Mouse (Mus musculus): ENCODE data around the gene Cyp2g1.
"Not testable (repeated sequence)": the region's sequence is repeated elsewhere in the genome, so short reads cannot be mapped to it uniquely, and the experiment has no call there.

The Cyp2g1 gene

GRCm38 (mm10) chr7:26808592-26808991, at the start of gene Cyp2g1:
TSS of gene Cyp2g1 (plus strand) at chr7:26808892.
- DNase-seq (ENCODE audit: low read depth, low spot score) = no peak

GRCm38 (mm10) chr7:26767084-26767483, 41.6 kb upstream of the Cyp2g1 start:
- no peak for DNase-seq (ENCODE audit: low read depth, low spot score)

GRCm38 (mm10) chr7:26769881-26770470, 38.7 kb upstream of the Cyp2g1 start:
- DNase-seq (ENCODE audit: low read depth, low spot score) = no peak

- no peak for DNase-seq (ENCODE audit: low read depth, low spot score)
These were observed 35.7 kb upstream of the Cyp2g1 start for GRCm38 (mm10) chr7:26772866-26773586.

GRCm38 (mm10) chr7:26775866-26776265, 32.8 kb upstream of the Cyp2g1 start:
- peak; percentile 27 for DNase-seq (ENCODE audit: low read depth, low spot score)

- no peak for DNase-seq (ENCODE audit: low read depth, low spot score)
These were observed 30.9 kb upstream of the Cyp2g1 start for GRCm38 (mm10) chr7:26777806-26778205.

GRCm38 (mm10) chr7:26778474-26778873, 30.2 kb upstream of the Cyp2g1 start:
- peak; percentile 69 for DNase-seq (ENCODE audit: low read depth, low spot score)

- DNase-seq (ENCODE audit: low read depth, low spot score) = no peak
These were observed 28.8 kb upstream of the Cyp2g1 start for GRCm38 (mm10) chr7:26779799-26780416.

DNA sequence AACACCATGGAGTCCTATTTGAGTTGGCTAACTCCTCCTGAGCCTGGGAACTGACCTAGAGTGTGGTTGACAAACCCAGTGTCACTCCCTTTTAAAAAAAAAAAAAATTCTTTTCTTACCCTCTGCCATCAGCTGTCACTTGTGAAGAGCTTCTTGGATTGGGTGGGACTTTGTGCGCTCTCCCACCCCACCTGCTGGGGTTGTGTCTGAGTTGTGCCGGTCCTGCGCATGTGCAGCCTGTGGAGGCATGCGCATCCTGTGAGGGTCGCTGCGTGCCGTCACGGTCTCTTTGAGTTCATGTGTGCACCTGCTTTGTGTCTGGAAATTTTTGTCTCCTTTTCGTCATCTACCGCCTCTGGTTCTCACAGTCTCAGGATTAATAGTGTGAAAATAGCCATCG, 28.2 kb upstream of the Cyp2g1 start:
- DNase-seq (ENCODE audit: low read depth, low spot score) = peak; percentile 66

DNA sequence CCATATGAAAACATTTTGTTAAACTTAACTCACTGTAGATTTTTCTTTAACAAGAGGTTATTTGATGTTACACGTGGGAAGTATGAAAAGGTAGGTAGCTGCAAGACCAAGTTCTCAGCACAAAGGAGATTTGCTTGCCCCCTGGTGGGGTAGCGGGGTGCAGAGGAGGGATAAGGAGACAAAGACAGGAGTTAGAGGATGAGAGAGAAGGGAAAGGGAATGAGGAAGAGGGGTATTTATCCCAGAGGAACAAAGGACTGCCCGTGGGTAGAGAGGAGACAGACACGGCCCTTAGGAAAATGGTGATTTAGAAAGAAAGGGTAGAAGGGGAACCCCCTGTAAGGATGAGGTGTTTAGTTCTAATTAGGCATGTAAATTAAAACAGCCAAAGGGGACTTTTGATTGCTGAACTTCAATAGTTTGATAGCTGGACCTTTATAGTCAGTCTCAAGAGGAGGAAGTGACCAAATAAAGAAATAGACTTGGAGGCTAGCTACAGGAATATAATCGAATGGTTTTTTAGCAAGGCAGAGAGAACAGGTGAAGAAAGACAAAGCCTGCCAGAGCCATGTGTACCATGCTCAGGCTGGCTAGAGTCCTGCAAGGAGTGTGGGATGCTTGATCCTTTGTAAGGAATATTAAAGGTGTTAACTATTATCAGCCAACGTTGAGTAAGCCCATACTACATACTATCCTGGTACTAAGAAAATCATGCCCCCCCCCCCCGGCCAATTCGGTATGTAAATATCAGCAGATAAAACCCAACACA, 27.5 kb upstream of the Cyp2g1 start:
- no peak for DNase-seq (ENCODE audit: low read depth, low spot score)

DNA sequence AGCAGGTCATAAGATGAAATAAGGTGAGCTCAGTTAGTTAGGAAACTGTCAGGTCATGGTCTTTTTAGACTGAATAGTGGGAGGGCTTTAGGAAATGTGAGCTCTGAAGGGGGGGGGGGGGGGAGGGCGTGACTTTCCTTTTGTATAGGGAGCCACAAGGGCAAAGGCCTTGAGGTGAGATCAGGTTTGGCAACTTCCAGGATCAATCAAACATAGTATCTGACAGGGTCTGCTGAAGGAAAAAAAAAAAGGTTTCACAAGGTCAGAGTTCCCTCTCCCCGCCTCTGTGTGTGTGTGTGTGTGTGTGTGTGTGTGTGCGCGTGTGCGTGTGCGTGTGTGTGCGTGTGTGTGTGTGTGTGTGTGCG, 26.9 kb upstream of the Cyp2g1 start:
- DNase-seq (ENCODE audit: low read depth, low spot score) = no peak

DNA sequence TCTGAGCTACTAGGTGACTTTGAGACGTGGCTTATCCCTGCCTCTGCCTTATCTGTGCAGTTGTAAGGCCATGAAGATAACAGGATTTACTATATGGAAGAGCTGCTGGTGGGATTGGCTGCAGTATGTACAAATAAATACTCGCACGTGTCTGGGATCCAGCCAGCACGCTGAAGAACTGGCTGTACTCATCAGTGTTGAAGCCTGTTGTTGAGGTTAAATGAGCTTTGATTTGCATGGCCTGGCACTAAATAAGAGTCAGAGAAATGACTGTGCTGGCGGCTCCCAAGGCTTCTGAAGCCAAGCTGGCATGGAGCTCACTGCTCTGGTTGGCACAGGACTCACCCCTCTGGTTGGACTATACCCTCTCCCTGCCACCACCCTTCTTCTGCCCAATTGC, 25.5 kb upstream of the Cyp2g1 start:
- DNase-seq (ENCODE audit: low read depth, low spot score) = no peak

GRCm38 (mm10) chr7:26786013-26786412, 22.7 kb upstream of the Cyp2g1 start:
- DNase-seq (ENCODE audit: low read depth, low spot score) = not testable (repeated sequence)

GRCm38 (mm10) chr7:26789984-26790383, 18.7 kb upstream of the Cyp2g1 start:
- no peak for DNase-seq (ENCODE audit: low read depth, low spot score)

GRCm38 (mm10) chr7:26800104-26800503, 8.6 kb upstream of the Cyp2g1 start:
- no peak for DNase-seq (ENCODE audit: low read depth, low spot score)

- no peak for DNase-seq (ENCODE audit: low read depth, low spot score)
These were observed 7.7 kb upstream of the Cyp2g1 start for GRCm38 (mm10) chr7:26800996-26801395.

- not testable (repeated sequence) for DNase-seq (ENCODE audit: low read depth, low spot score)
These were observed 23.0 kb downstream of the Cyp2g1 start for GRCm38 (mm10) chr7:26831556-26832292.

GRCm38 (mm10) chr7:26832668-26833067, 24.0 kb downstream of the Cyp2g1 start:
- not testable (repeated sequence) for DNase-seq (ENCODE audit: low read depth, low spot score)

DNA sequence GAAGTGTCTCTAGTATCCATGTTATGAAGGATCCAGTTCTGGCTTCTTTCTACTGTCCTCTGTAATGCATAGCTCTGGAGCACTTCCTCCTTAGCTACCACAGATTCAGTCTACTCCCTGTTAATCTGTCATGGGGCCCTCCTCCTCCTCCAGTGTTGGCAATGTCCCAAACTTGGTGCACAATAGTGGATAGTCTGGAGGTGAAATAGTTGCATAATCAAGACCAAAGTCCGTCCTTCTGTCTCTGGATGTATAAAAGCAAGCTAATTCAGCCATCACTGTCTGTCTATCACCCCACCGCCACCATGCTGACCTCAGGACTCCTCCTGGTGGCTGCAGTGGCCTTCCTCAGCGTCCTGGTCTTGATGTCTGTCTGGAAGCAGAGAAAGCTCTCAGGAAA, 26.4 kb downstream of the Cyp2g1 start, which contains the start of gene Cyp2a5:
TSS of gene Cyp2a5 (plus strand) at position 247 of the 400 bp plus-strand sequence.
- not testable (repeated sequence) for DNase-seq (ENCODE audit: low read depth, low spot score)

DNA sequence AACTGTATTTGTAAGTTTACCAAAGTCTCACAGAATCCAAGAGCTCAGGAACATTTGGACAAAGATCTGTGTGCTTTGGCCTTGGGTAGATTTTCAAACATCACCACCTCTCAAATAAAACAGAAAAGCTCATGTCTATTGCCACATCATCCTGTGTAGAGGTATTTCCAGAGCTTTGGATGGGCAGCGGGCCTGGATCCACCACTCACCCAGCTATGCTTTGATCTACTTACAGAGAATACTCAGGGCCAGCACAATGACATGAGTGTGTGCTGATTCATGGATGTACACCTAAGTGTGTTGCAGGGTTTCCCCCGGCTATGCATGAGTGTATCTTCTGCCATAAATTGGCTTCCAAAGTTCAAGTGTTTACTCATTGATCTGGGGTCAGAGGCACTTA, 34.7 kb downstream of the Cyp2g1 start:
- not testable (repeated sequence) for DNase-seq (ENCODE audit: low read depth, low spot score)

DNA sequence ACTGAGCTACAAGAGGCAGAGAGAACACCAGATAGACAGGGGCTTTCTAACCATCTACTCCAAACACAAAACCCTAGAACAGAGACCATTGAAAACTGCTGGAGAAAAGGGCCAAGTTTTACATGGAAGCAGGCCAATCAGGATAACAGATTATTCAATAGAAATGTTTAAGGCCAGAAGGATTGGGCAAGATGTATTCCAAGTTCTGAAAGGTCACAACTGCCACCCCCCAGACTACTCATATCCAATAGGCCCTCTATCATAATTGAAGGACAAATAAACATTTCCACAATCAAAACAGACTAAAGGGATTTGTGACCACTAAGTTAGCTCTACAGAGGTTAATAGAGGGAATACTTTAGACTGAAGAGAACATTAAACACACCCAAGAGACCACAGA, 41.4 kb downstream of the Cyp2g1 start:
- not testable (repeated sequence) for DNase-seq (ENCODE audit: low read depth, low spot score)
